Mouse (Mus musculus) cerebellum, adult 2 months (tissue): ENCODE data around the gene Uvrag.

Source experiments
- CTCF ChIP-seq: fragments of 200-500 bp; IDR thresholded peaks from 2 replicates; pipeline ENCODE4 v1.5.1; 2011; ENCODE audit warnings: low read depth, mild to moderate bottlenecking, control low read depth, low read length, moderate library complexity, borderline replicate concordance; ENCODE audit not compliant: insufficient read depth
- POLR2A ChIP-seq: fragments of 200-500 bp; IDR thresholded peaks from 2 replicates; pipeline ENCODE4 v1.6.1; 2011; ENCODE audit warnings: low read length, control low read depth, borderline replicate concordance; ENCODE audit not compliant: insufficient read depth

DNA sequence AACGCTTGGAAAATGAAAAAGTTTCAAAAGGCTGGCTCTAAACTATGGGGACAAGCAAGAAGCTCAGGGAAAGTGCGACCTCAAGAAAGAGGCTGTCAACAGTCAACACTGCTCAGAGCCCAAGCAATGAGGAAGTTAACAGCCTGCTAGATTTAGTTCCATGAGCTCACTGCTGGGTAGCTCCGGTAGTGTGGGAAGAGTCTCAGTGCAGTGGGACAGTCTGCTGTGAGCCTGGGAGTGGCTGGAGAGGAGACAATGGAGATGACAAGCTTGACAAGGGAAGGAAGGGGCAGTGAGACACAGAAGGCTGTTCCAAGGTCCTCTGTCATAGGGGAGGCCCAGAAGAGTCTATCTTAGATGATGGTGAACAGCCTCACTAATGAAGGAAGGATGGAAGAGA, 187.3 kb downstream of the Uvrag start:
- TF ChIP-seq CTCF, result no peak
- TF ChIP-seq POLR2A, result no peak
